Mouse (Mus musculus) gastrocnemius, adult 8-10 months (tissue): ENCODE measurements at regions not wholly inside any gene's neighbourhood (a gene's known extent, or its start where the extent isn't known, plus 50 kb on each side); places are given as distances from the start of the nearest gene placed in this dataset.

ENCODE experiments used
- DNase-seq, 2 experiments: peaks; one replicate each; pipeline ENCODE4 v3.0.0; 2022; ENCODE audit warnings: low spot score in 2 of 2

DNA sequence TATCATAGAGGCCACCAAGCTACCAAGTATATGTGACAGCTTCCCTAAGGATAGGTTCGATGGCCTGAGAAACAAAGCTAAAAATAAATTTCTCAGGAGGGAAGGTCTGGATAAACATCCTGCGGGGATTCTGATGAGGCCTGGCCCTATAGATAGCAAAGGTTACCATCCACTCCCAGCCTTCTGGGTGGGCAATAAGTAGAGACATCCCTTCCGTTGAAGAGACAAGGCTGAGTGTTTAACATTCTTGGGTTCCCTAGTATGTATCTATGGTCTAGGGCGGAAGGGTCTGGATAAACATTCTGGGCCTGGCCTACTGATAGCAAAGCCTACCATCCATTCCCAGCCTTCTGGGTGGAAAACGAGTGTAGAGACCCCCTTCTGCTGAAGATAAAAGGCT is 180.5 kb upstream of the Dlk1 start:
- no peak for DNase-seq

DNA sequence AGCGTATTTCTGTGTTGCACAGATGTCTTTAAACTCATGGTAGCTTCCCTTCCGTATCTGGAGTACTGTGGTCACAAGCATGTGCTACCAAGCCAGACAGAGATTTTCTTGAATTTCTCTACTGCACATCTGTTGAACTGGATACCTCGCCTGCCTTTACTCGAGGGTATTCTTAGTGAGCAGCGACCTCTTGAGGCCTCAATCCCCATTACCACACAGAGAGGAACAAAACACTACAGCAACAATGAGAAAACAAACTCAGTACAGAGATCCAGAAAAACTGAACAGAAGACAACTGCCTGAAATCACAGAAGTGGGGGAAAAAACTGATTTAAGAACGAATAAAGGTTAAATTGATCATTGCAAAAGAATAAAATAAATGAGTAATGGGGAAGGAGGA is 137.8 kb upstream of the Dlk1 start:
- DNase-seq: no peak

DNA sequence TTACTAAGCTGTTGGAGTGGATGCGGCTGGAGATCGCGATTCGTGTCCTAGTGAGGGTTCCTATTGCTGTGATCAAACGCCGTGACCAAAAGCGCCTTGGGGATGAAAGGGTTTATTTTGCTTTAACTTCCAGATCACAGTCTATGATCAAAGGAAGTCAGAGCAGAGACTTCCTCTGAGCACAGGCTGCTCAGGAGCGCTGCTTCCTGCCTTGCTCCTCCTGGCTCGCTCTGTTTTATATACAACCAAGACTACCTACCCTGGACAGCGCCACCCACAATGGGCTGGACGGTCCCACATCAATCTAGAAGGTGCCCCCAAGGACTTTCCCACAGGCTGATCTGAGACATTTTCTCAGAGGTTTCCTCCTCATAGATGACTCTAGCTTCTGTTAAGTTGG is 126.6 kb upstream of the Dlk1 start:
- no peak for DNase-seq

DNA sequence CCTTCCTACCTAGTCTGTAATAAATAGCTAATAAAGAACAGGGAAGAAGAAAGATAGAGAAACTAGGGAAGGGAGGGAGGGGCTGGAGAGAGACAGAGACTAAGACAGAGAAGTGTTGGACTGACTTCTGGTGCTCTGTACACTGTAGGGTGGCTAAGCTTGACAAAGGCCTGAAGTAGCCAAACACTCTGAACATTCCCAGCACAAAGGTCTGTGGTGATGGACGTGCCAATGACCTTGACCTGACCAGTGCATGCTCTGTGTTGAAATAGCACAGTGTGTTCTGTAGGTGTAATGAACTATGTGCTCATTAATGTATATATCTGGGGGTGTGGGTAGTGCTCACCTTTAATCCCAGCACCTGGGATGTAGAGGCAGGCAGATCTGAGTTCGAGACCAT is 81.3 kb upstream of the Dlk1 start:
- DNase-seq: no peak

DNA sequence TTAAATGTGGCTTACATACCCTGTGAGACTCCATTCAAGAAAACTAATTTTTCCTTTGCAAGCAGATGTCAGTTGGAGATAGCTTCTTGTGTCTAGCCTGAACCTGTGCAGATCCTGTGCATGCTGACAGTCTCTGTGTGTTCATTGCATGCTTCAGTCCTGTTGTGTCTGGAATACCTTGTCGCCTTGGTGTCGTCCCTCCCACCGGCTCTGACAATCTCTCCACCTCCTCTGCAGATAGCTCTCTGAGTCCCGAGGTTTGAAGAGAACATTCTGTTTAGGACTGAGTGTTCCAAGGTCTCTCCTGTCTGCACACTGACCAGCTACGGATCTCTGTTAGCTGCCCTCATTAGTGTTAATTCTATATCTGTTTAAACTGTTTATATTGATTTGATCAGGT is 66.8 kb upstream of the Dlk1 start:
- DNase-seq: no peak

DNA sequence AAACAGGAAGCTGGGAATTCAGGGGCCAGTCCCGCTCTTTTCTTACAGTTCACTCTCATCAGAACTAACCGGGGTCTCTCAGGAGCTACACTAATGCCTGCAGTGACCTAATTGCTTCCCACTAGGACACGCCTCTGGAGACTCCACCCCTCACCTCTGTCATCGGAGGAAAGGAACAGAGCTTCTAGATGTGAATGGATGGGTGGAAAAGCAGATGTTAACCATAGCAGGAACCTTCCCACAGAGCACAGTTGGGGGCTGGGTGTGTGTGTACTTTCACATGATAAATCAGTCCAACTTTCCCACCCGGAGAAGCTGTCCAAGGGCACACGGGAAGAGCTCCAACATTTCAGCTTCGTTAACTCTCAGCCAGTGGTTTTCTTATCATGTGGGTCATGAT is 63.8 kb upstream of the Dlk1 start:
- DNase-seq: no peak

DNA sequence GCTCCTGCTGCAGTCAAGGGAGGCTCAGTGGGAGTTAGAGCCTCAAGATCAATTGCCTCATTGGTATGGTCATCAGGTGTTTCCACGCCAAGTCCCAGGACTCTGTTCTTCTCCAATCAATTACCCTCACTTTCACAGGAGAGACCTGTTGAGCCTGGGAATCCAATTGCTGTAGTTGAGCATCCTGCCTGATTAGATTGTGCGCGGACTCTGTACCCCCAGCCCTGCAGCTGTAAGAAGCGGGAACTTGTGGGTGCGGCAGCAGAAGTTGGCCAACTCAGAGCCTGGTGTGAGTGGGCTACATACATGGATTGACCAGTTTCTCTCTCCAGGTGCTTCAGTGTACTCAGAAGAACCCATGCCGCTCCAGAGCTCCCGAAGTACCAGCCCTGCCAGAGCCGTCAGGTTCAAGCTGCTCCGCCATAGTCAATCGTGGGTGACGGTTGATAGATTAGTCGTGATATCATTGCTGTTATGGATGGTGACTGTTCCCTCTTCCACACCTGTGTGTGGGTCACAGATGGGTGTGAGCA is 62.2 kb upstream of the Dlk1 start:
- no peak for DNase-seq

DNA sequence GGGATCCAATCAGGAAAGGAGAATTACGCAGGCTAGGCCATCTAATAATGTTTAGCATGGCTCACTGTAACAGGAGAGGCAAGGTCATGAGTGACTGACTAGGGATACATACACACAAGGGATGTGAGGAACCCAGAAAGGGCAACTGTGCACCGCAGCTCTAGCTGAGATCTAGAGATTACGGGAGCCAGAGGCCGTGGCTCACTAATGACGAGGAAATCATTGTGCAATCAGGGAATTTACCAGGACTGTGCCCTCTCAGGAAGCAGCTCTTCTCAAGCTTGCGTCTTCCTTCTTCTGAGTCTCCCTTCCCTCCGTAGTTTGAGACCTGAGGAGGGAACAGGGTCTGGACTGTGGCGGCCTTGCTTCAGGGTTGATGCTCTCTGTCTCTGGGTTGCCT is 61.6 kb upstream of the Dlk1 start:
- no peak for DNase-seq

DNA sequence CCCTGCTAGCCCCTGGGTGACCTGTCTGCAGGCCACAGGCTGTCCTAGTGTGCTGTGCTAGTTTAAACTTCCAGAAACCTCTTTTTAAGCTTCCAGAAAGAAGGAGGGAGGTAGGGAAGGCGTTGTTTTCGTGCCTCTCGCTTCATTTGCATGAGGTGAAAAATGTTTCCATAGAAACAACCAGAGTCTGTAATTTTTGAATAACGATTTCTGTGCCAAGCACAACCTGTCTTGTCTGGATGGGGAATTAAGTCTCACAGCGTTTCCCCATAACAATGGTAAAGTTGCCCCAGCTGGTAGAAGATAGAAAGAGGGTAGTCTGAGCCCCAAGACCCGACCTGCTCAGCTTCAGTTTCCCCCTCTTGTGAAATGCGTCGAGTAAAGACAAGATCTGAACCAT is 59.3 kb upstream of the Dlk1 start:
- DNase-seq: no peak

DNA sequence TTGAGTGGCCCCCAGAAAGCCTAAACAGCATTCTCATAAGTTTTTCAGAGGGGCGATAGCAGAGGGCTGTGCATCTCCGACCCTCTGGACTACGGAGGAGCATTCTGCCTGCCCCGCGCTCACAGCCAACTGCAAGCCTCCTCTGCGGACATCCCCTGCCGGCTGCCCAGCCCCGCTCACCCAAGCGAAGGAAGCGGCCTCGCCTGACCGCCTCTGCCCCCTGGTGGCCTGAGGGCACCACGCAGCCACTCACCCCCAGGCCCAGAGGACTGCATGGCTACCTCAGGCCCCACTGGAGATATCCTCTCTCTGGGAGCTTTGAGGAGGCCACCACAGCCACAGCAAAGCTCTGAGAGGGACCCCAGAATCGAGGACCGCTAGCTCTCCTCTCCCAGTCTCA is 58.8 kb upstream of the Dlk1 start:
- DNase-seq: peak in 1 of 2 experiments; percentile 33

DNA sequence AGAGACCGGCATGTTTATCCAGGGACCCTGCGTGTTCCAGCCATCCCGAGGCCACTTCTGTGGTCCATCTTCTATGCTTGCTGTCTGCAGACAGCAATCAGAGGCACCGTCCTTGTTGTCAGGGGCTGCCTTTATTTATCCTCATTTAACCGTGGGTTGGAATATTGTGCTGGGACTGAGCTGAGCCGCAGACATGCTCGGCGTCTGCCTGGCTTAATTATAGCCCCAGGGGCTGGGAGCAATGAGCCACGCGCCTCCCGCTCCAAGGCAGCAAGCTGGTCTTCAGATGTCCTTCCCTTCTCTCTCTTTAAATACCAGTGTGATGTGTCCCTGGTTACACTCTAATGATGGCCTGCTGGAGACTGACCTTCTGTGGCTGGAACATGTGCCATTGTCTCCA is 58.2 kb upstream of the Dlk1 start:
- no peak for DNase-seq

DNA sequence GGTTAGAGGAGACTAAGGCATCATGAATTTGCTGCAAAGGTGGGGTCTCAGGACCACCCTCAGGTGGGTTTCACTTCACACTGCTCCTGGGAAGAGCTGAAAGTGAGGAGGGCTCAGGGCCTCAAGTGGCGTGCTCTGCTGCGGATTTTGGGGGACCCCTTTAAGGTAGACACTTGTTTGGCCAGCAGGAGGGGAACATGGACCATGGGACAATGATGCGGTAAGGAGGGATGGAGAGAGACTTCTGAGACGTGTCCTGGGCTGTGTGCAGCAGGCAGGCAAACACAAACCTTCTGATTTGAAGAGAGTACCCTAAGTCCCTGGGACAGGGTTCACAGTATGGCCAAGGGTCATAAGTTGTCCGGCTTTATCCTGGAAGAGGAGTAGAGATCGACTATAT is 56.0 kb upstream of the Dlk1 start:
- DNase-seq: no peak

DNA sequence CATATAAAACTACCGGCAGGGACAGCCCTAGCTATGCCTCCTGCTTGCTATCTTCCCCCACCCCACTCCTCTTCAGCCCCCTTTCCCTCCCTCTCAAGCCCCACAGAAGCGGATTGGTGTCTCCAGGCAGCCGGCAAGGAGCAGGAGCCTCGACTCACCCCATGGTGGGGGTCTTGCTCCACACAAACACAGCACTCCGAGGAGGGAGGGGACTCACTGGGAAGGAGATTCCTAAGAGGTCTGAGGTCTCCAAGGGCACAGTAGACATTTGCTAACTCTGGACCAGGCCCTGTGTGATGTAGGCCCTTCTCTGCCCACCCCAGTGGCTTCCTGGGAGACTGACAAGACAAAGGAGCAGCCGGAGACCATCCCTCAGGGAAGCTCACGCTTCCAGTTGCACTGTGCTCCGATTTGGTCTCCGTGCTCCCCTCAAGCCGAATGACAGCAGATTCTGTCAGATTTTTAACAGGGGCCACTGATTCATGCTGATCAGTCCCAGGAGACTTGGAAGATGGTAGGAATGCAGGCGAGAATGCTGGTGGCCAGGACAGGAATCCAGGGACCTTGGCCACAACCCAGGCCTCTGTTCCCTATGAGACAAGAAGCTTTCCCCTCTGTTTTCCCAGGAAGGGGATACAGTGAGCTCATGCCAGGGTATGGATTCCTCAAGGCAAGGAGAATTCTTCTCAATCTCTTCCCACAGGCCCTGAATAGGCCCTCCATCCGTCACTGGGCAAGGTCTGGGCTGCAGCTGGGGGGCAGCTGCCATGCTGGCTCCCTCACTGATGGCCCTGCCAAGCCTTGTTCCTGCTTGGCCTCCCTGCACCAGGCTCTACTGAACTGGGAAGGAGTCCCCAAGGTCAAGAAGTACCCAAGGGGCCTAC is 55.2 kb upstream of the Dlk1 start:
- DNase-seq: no peak

DNA sequence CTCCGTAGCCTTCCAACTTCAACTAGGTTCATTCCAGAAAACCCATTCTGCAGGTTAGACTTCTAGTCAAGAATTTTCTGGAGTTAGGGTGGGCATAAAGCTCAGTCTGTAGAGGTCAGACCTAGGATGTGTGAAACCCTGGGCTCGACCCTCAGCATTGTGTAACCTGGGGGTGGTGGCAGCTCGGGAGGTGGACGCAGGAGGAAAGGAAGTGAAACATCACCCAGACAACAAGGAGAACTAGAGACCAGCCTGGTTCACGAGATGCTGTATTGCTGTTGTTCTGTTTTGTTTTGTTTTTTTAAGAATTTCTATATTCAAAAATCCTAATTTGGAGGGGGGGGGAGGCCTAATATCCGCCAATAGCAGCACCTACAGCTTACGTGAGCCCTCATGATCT is 54.1 kb upstream of the Dlk1 start:
- no peak for DNase-seq

DNA sequence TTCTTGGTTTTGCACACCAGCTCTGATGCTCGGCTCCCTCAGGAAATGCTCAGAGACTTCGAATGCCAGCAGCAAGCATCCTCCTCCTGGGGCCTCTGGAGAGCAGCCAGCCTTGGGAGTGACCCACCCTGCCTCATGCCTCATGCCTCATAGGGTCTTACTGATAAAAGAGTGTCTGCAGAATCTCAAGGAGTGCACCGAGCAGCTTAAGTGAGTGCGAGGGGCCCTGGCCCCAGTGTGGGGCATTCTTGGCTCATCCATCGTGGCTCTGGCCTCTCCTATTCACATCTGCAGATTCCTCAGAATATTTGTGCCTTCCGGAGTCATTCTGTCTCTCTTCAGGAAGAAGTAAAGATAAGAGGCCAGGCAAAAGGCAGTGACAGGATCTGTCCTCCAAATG is 53.7 kb upstream of the Dlk1 start:
- no peak for DNase-seq

DNA sequence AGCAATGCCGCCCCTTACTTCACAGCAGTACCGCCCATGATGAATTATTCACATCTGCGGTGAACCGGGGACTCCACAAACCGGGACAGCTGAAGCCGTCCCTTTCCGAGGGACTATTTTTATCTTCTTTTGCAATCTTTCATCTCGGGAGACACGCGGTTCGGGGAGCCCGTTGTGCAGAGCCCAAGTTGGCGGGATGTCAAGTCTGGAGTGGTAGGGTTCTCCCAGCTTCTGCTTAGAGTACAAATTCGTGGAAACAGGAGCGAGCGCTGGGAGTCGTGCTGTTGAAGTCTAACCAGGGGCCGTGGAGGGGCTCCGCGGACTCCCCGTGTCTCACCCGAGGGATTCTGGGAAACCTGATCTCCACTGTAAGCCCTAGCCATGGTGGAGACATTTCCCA is 53.0 kb upstream of the Dlk1 start:
- peak; percentile 56 to 67 for DNase-seq

DNA sequence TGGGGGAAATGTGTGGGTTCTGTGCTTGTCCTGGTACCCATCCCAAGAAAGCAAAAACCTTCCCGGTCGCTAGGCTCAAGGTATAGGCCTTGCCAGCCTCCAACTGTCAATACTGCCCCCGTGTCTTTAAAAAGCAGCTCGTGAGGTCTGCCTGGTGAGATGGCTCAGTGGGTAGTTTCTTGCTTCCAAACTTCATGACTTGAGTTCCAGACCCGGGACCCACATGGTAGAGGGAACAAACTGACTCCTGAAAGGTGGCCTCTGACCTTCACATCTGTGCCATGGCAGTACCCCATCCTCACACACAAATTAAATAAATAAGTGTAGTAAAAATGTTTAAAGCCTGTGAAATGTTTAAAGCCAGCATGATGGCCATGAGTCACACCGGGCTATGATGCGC is 52.6 kb upstream of the Dlk1 start:
- DNase-seq: no peak

DNA sequence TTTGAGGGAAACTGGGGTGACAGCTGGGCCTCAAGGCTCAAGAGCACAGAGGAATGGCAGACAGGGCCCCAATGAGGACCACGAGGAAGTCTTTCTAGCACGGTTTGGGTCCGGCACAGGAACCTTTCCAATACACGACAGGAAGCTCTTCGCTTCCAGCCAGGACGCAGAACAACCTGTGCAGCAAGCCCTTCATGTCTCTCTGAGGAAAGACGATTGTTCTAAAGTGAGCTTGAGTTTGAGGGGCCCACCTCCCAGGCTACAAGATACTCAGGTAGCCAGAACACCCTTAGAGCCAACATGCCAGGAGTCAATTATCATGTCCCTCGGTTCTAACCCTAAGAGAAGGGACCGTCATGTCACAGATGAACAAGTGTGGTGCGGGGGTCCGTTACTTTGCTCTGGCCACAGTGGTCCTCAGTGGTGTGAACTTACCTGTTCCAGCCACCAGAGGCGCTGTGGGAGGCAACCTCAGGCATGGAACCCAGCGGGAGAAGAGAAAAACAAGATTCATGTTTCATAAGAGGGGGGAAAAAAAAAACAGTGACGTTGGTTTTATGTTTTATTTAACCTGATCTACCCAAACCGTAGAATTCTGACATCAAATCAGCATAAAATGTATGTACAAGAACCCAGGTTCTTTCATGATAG is 51.6 kb upstream of the Dlk1 start:
- no peak for DNase-seq

DNA sequence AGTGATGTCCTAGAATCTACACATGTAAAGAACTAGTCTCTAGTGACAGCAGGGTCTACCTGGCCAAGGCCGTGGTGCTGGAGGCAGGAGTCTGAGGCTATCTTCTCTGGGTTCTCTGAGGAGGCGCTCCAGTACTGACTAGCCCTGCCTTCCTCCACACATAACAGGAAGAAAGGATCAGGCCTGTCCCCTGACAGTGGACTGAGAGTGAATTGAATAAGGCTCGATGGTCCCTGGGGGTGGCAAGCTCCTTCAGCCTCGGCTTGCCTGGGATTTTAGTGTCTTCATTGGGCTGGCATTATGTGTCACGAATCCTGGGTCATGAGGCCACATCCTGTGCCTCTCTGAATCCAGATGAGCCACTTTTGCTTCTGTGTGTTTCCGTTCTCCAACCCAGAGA is 50.9 kb upstream of the Dlk1 start:
- no peak for DNase-seq

DNA sequence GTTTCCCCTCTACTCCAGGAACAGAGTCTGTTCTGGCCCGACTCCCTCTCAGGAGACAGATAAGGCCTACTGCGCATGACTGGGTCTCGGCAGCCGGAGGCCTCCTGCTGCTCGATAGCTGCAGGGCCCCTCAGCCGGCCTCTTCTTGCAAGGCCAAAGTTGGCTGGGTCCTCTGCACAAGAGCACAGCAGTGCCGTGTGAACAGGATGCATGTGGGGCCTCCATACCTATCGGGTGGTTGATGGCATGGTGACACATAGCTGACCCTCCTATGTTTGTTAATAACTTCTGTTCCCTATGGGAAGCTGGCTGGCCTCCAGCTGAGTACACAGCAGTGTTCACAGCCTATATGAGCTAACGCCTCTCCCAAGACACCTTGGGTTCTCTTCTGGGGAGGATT is 50.4 kb upstream of the Dlk1 start:
- no peak for DNase-seq
